Mouse (Mus musculus) MEL (cell line): ENCODE measurements around the gene Fhl2. TPM values are rescaled to one million over a fixed set of nuclear protein-coding genes. Genes with fewer than 3 reads are reported as not detected.

Experiments used
- DNase-seq: peaks from one replicate; pipeline ENCODE4 v3.0.0; 2011; ENCODE audit warnings: low read depth, low spot score
- H3K27ac ChIP-seq: 2 replicates; pipeline ENCODE4 v1.5.1; 2012; ENCODE audit warnings: low read depth, mild to moderate bottlenecking, control low read depth, low read length, moderate library complexity; ENCODE audit not compliant: control insufficient read depth
- H3K27me3 ChIP-seq, 2 experiments: fragments of 150-350 bp in 1 of 2; sonication (generic) in 1 of 2; 2 replicates each; pipeline ENCODE4 v1.6.1; 2012; ENCODE audit warnings: low read length in 2 of 2, mild to moderate bottlenecking in 2 of 2, improper control_type of control experiment in 1 of 2, moderate library complexity in 1 of 2; ENCODE audit not compliant: insufficient read depth in 2 of 2, control insufficient read depth in 1 of 2
- H3K36me3 ChIP-seq, 2 experiments: 2 replicates each; pipeline ENCODE4 v1.6.1; 2012 to 2014; ENCODE audit warnings: low read length in 2 of 2, improper control_type of control experiment in 1 of 2, inconsistent platforms in 1 of 2, mild to moderate bottlenecking in 1 of 2; ENCODE audit not compliant: insufficient read depth in 2 of 2, control insufficient read depth in 1 of 2
- H3K4me1 ChIP-seq, 2 experiments: fragments of 150-350 bp in 1 of 2; sonication (generic) in 1 of 2; 2 replicates each; pipeline ENCODE4 v1.6.1; 2012; ENCODE audit warnings: low read length in 2 of 2, improper control_type of control experiment in 1 of 2, mild to moderate bottlenecking in 1 of 2; ENCODE audit not compliant: insufficient read depth in 2 of 2, control insufficient read depth in 1 of 2
- H3K4me3 ChIP-seq, 2 experiments: fragments of 150-350 bp in 1 of 2; sonication (generic) in 1 of 2; 2 replicates each; pipeline ENCODE4 v1.5.1; 2012; ENCODE audit warnings: low read depth in 2 of 2, low read length in 2 of 2, mild to moderate bottlenecking in 2 of 2, moderate library complexity in 2 of 2, control low read depth in 1 of 2, improper control_type of control experiment in 1 of 2; ENCODE audit not compliant: control insufficient read depth in 1 of 2, insufficient read depth in 1 of 2
- H3K79me2 ChIP-seq: 2 replicates; pipeline ENCODE4 v1.6.1; 2012; ENCODE audit warnings: mild to moderate bottlenecking, low read length, moderate library complexity; ENCODE audit not compliant: control insufficient read depth, poor library complexity, insufficient read depth
- H3K9ac ChIP-seq: 2 replicates; pipeline ENCODE4 v1.6.1; 2012; ENCODE audit warnings: low read depth, mild to moderate bottlenecking, control low read depth, low read length, moderate library complexity; ENCODE audit not compliant: control insufficient read depth, poor library complexity, severe bottlenecking
- H3K9me3 ChIP-seq: fragments of 150-350 bp; sonication (generic); replicated peaks from 2 replicates; pipeline ENCODE4 v1.6.1; 2012; ENCODE audit warnings: mild to moderate bottlenecking, low read length, improper control_type of control experiment, moderate library complexity; ENCODE audit not compliant: insufficient read depth
- CHD1 ChIP-seq: IDR thresholded peaks from 2 replicates; pipeline ENCODE4 v1.6.1; 2012; ENCODE audit warnings: low read depth, mild to moderate bottlenecking, inconsistent platforms, low read length, improper control_type of control experiment
- E2F4 ChIP-seq: IDR thresholded peaks from 2 replicates; pipeline ENCODE4 v1.6.1; 2011; ENCODE audit warnings: low read depth, low read length, improper control_type of control experiment, borderline replicate concordance
- ELF1 ChIP-seq: IDR thresholded peaks from 2 replicates; pipeline ENCODE4 v1.6.1; 2014; ENCODE audit warnings: low read depth, mild to moderate bottlenecking, inconsistent platforms, low read length, improper control_type of control experiment, moderate library complexity
- EP300 ChIP-seq, 2 experiments: IDR thresholded peaks; 2 replicates each; pipeline ENCODE4 v1.6.1; 2011; ENCODE audit warnings: improper control_type of control experiment in 2 of 2, low read length in 2 of 2, low read depth in 1 of 2, mild to moderate bottlenecking in 1 of 2
- ETS1 ChIP-seq: IDR thresholded peaks from 2 replicates; pipeline ENCODE4 v1.6.1; 2012; ENCODE audit warnings: low read depth, mild to moderate bottlenecking, inconsistent platforms, low read length, improper control_type of control experiment, moderate library complexity
- GABPA ChIP-seq: IDR thresholded peaks from 2 replicates; pipeline ENCODE4 v1.6.1; 2012; ENCODE audit warnings: low read depth, mild to moderate bottlenecking, inconsistent platforms, low read length, improper control_type of control experiment, moderate library complexity
- GATA1 ChIP-seq: IDR thresholded peaks from 2 replicates; pipeline ENCODE4 v1.6.1; 2011; ENCODE audit warnings: low read depth, low read length, improper control_type of control experiment
- HCFC1 ChIP-seq: IDR thresholded peaks from 2 replicates; pipeline ENCODE4 v1.6.1; 2012; ENCODE audit warnings: low read depth, mild to moderate bottlenecking, inconsistent platforms, low read length, improper control_type of control experiment, moderate library complexity
- KAT2A ChIP-seq: conservative IDR thresholded peaks from 2 replicates; pipeline ENCODE4 v1.6.1; 2012; ENCODE audit warnings: low read depth, low read length, improper control_type of control experiment, inconsistent platforms
- MEF2A ChIP-seq: IDR thresholded peaks from 2 replicates; pipeline ENCODE4 v1.6.1; 2014; ENCODE audit warnings: low read depth, mild to moderate bottlenecking, inconsistent platforms, low read length, improper control_type of control experiment; ENCODE audit not compliant: poor library complexity, insufficient replicate concordance, severe bottlenecking; ENCODE audit errors: extremely low read depth
- MYB ChIP-seq: IDR thresholded peaks from 2 replicates; pipeline ENCODE4 v1.6.1; 2011; ENCODE audit warnings: mild to moderate bottlenecking, low read depth, low read length, improper control_type of control experiment
- MYC ChIP-seq: IDR thresholded peaks from 2 replicates; pipeline ENCODE4 v1.6.1; 2011; ENCODE audit warnings: low read depth, mild to moderate bottlenecking, low read length, improper control_type of control experiment, moderate library complexity
- RAD21 ChIP-seq: IDR thresholded peaks from 2 replicates; pipeline ENCODE4 v1.6.1; 2011; ENCODE audit warnings: mild to moderate bottlenecking, low read depth, low read length, improper control_type of control experiment
- RCOR1 ChIP-seq: IDR thresholded peaks from 2 replicates; pipeline ENCODE4 v1.6.1; 2012; ENCODE audit warnings: low read depth, mild to moderate bottlenecking, inconsistent platforms, low read length, improper control_type of control experiment
- SIN3A ChIP-seq: IDR thresholded peaks from 2 replicates; pipeline ENCODE4 v1.6.1; 2012; ENCODE audit warnings: low read length, improper control_type of control experiment, inconsistent platforms
- TBP ChIP-seq: IDR thresholded peaks from 2 replicates; pipeline ENCODE4 v1.8.0; 2011; ENCODE audit warnings: low read depth, low read length, improper control_type of control experiment
- TCF12 ChIP-seq: IDR thresholded peaks from 2 replicates; pipeline ENCODE4 v1.6.1; 2014; ENCODE audit warnings: low read depth, mild to moderate bottlenecking, inconsistent platforms, low read length, improper control_type of control experiment, moderate library complexity
- UBTF ChIP-seq: IDR thresholded peaks from 2 replicates; pipeline ENCODE4 v1.6.1; 2012; ENCODE audit warnings: low read depth, mild to moderate bottlenecking, inconsistent platforms, low read length, improper control_type of control experiment, moderate library complexity, borderline replicate concordance; ENCODE audit not compliant: insufficient read depth
- USF1 ChIP-seq: IDR thresholded peaks from 2 replicates; pipeline ENCODE4 v1.6.1; 2014; ENCODE audit warnings: low read depth, mild to moderate bottlenecking, inconsistent platforms, low read length, improper control_type of control experiment, moderate library complexity
- USF2 ChIP-seq, 2 experiments: IDR thresholded peaks; 2 replicates each; pipeline ENCODE4 v1.6.1; 2011 to 2012; ENCODE audit warnings: improper control_type of control experiment in 2 of 2, low read length in 2 of 2, borderline replicate concordance in 1 of 2, inconsistent platforms in 1 of 2, low read depth in 1 of 2, mild to moderate bottlenecking in 1 of 2; ENCODE audit not compliant: insufficient read depth in 1 of 2
- ZNF384 ChIP-seq: IDR thresholded peaks from 2 replicates; pipeline ENCODE4 v1.6.1; 2012; ENCODE audit warnings: low read depth, mild to moderate bottlenecking, inconsistent platforms, low read length, improper control_type of control experiment
- polyA plus RNA-seq, 2 experiments: library from polyadenylated mRNA; stranded (reverse) in 1 of 2; unstranded in 1 of 2; fragments of >175 nt in 1 of 2; fragments of >200 nt in 1 of 2; gene quantifications; 2 replicates each; pipeline versions ENCODE4 v1.2.1 to v1.2.4; 2012; ENCODE audit warnings: low replicate concordance in 2 of 2, low read depth in 1 of 2; ENCODE audit not compliant: insufficient read length in 2 of 2, insufficient read depth in 1 of 2, missing spikeins in 1 of 2
- total RNA-seq: library from RNA; depleted of rRNA; stranded (reverse); fragments of 300-350 nt; gene quantifications from 2 replicates; pipeline ENCODE4 v1.2.3, GENCODE M21; 2012

The Fhl2 gene
- total and polyA plus RNA-seq, 3 experiments = not detected

GRCm38 (mm10) chr1:43224171-43224570 lies 27.4 kb upstream of the Fhl2 start:
- peak; percentile 69 for TF ChIP-seq USF1
- TF ChIP-seq ETS1 = 0 out of 2 replicates have a peak, but pooled peaks have one; percentile 11
- no peak for TF ChIP-seq UBTF
- TF ChIP-seq, all 39 proteins: peak for 2
- Histone ChIP-seq H3K79me2 (no peaks in the 10 kb centered on the region), H3K9me3 (no peaks in the 10 kb centered on the region), H3K9ac (no peak overlapping the region), H3K27ac (no peak overlapping the region), H3K36me3 (no peaks in the 10 kb centered on the region), H3K27me3 (no peaks in the 10 kb centered on the region), H3K4me3 (peak overlapping the region; percentile 31 to 35; a peak in 3 of 4 replicates), H3K4me1 (no peaks in the 10 kb centered on the region; a peak in 1 of 4 replicates)
- peak; percentile 30 for DNase-seq

DNA sequence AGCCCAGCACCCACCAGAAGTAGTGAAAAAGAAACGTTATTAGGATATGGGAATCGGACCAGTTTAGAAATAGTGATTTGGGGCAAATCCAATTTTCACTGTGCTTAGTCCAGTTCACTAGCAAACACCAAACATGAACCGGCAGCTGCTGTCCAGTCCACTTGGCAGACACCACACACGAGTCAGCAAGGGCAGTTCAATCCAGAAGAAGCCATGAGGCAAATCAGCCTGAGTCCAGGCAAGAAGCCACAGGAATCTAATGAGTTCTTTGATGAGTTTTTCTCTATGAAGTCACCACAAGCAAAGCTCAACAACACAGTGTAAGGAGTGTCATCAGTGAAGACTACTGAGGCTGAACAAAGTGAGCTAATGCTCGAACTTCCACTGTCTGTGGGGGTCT lies 26.3 kb upstream of the Fhl2 start:
- Histone ChIP-seq H3K4me1 (no peaks in the 10 kb centered on the region; a peak in 1 of 4 replicates), H3K79me2 (no peaks in the 10 kb centered on the region), H3K9me3 (no peaks in the 10 kb centered on the region), H3K4me3 (no peak overlapping the region), H3K36me3 (no peaks in the 10 kb centered on the region), H3K27ac (no peak overlapping the region), H3K9ac (no peak overlapping the region), H3K27me3 (no peaks in the 10 kb centered on the region)
- no peak for DNase-seq
- no peak for TF ChIP-seq RCOR1
- no peak for TF ChIP-seq MYB
- no peak for TF ChIP-seq RAD21
- TF ChIP-seq ELF1 = no peak
- no peak for TF ChIP-seq ETS1
- TF ChIP-seq KAT2A = no peak
- no peak for TF ChIP-seq MYC
- no peak for TF ChIP-seq SIN3A
- TF ChIP-seq E2F4 = no peak
- TF ChIP-seq USF2 (IDR thresholded peaks at IDR 0.05; ENCODE audit: borderline replicate concordance in 1 of 2, insufficient read depth in 1 of 2, low read depth in 1 of 2, low read length in 2 of 2) = no peak
- TF ChIP-seq HCFC1 = no peak

DNA sequence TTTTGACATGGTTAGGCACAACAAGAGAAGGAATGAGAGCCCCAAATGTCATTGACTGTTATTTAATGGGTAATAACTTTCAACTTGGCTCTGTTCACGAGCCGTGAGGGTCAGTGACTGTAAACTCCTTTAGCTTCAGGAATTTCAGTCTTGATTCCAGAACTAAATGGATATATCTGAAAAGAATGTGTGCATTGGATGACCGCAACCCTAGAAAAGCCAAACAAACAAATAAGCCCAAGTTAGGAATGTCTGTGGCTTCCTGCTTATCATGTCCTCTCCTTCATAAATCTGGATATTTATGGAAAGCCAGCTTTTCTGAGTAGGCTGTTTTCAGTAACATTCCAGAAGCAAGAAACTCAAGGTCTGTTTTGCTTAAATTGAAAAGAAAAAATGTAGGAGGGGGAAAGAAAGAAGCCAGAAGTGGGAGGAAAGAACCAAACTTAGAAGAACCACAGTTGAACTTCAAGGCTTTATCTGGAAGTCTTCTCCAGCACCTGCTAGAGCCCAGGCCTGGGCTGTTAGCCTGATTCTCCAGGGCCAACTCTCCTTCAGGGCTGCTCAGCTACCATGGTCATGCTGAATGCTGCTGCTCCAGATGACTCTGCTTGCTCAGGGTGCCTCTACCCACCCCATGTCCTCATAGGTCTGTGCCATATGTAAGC lies 21.4 kb upstream of the Fhl2 start:
- H3K4me3 ChIP-seq = no peak overlapping the region
- H3K79me2 ChIP-seq = no peaks in the 10 kb centered on the region
- no peaks in the 10 kb centered on the region for H3K4me1 ChIP-seq
- H3K27ac ChIP-seq = no peak overlapping the region
- no peaks in the 10 kb centered on the region for H3K36me3 ChIP-seq
- TF ChIP-seq TBP = no peak
- TF ChIP-seq ZNF384 = no peak
- TF ChIP-seq ELF1 = no peak
- TF ChIP-seq GATA1 = no peak
- TF ChIP-seq CHD1 = no peak
- TF ChIP-seq GABPA = no peak
- TF ChIP-seq TCF12 = no peak
- no peak for TF ChIP-seq KAT2A
- TF ChIP-seq MEF2A = no peak
- no peak for TF ChIP-seq UBTF
- TF ChIP-seq ETS1 = no peak
- TF ChIP-seq EP300 (IDR thresholded peaks at IDR 0.05; ENCODE audit: low read depth in 1 of 2, low read length in 2 of 2) = no peak
- H3K9ac ChIP-seq = no peak overlapping the region
- H3K27me3 ChIP-seq = no peaks in the 10 kb centered on the region; a peak in 1 of 4 replicates
- no peaks in the 10 kb centered on the region for H3K9me3 ChIP-seq
- DNase-seq = no peak
